Mouse (Mus musculus) brain, embryonic 14.5 days (tissue): ENCODE results near the gene Rps9. TPM values are rescaled to one million over a fixed set of nuclear protein-coding genes. Genes with fewer than 3 reads are reported as not detected.

Source experiments
- DNase-seq: peaks from one replicate; pipeline ENCODE4 v3.0.0-alpha.2; 2011; ENCODE audit warnings: low read depth
- CTCF ChIP-seq: fragments of 200-500 bp; IDR thresholded peaks from 2 replicates; pipeline ENCODE4 v1.5.1; 2012; ENCODE audit warnings: inconsistent platforms, mild to moderate bottlenecking, moderate library complexity, borderline replicate concordance; ENCODE audit not compliant: insufficient read depth, insufficient read length; ENCODE audit errors: extremely low read depth
- POLR2A ChIP-seq: fragments of 200-500 bp; IDR thresholded peaks from 2 replicates; pipeline ENCODE4 v1.6.1; 2012; ENCODE audit warnings: mild to moderate bottlenecking, inconsistent platforms, borderline replicate concordance; ENCODE audit not compliant: poor library complexity, insufficient read depth, insufficient read length, severe bottlenecking; ENCODE audit errors: extremely low read depth
- polyA plus RNA-seq: library from polyadenylated mRNA; depleted of rRNA; stranded (reverse); fragments of >200 nt; gene quantifications from 2 replicates; pipeline ENCODE4 v1.2.3, GENCODE M21; 2012; rRNA removed

Gene Rps9
- 2,419 and 2,655 TPM in 2 replicates for polyA plus RNA-seq

DNA sequence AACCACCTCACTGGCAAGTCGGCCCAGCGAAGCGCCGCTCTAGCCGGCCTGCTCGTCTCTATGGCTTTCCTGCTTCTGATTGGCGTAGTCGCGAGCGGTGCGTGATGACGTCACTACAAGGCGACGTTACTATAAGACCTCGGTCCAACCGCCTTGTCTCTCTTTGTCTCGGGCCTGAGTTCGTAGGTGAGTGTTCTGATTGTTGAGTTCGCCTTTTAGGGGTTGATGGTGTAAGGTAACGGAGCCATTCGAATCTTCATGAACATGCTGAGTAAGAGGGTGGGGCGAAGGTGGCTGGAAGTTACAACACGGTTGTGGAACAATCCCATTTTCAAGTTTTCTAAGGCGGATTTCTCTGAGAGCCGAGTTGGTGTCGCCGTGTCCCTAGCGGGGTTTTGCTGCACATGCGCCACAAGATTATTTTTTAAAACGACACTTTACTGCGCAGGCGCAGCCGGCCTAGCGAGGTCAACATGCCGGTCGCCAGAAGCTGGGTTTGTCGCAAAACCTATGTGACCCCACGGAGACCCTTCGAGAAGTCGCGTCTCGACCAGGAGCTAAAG, at the start of gene Rps9:
TSS of gene Rps9 (plus strand) at position 115 of the 563 bp plus-strand sequence.
- TF ChIP-seq POLR2A (peak; percentile 77; the same call in 1 of the 2 replicates), CTCF (peak; percentile 26; the same call in 1 of the 2 replicates)

DNA sequence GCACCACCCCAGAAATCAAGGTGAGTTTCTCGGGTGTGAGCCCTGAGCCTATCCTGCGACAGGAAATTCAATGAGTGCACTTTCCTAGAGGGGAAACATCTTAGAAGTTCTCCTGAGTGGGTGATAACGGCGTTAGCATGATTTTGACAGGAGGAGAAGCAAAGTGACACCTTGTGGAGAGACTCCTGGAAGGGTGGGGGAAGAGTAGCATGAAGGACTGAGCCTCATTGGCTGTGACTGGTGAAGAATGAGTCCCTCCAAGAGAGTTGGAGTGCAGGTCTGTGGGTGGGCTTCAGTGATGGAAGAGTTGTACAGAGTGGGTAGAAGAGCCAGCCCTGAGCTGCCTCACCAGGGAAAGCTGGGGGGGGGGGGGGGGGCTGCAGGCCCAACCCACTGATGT, 46.8 kb upstream of the Rps9 start:
- TF ChIP-seq CTCF = no peak
- TF ChIP-seq POLR2A = no peak
- no peak for DNase-seq

More for the DNA sequence above, at the start of gene Rps9:
- peak; percentile 99 for DNase-seq

DNA sequence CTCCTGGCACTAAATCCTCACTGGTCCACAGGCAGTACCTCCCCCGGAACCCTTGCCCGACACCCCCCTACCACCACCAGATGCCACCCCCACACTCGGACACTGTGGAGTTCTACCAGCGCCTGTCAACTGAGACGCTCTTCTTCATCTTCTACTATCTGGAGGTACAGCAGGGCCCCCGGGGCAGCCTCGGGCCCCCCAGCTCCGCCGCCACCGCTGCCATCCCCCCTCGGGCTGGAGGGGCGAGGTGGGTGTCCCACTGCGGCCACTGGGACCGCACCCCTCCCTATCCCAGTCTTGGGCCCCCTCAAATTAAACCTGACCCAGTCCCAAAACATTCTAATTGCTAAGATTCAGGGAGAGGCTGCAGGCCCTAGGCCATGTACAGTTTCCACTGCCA, 45.2 kb upstream of the Rps9 start:
- no peak for DNase-seq
- TF ChIP-seq CTCF = no peak
- no peak for TF ChIP-seq POLR2A

DNA sequence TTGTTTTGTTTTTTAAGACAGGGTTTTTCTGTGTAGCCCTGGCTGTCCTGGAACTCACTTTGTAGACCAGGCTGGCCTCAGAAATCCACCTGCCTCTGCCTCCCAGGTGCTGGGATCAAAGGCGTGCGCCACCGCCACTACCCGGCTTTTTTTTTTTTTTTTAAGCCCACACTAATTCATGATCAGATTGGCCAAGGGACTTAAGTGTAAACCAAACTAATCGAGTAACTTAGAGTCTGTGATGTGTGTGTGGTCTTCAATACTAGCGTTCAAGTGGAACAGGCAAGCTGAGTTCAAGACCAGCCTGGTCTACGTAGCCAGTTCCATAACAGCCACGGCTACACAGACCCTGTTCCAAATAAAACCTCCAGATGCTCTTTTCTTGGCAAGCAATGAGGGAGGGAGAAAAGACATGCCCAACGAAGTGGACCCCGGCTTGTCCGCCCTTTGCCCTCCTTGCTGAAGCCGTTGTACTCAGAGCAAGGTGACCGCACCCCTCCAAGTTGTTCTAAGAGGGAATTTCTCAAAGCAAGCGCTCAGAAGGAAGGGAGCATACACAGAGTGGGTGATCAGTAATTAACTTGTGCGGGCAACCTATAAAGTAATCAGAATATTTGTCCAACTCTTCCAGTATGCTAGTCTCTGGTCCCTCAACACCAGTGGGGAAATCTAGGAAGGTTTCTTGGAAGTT, 39.1 kb upstream of the Rps9 start:
- DNase-seq = peak; percentile 44

DNA sequence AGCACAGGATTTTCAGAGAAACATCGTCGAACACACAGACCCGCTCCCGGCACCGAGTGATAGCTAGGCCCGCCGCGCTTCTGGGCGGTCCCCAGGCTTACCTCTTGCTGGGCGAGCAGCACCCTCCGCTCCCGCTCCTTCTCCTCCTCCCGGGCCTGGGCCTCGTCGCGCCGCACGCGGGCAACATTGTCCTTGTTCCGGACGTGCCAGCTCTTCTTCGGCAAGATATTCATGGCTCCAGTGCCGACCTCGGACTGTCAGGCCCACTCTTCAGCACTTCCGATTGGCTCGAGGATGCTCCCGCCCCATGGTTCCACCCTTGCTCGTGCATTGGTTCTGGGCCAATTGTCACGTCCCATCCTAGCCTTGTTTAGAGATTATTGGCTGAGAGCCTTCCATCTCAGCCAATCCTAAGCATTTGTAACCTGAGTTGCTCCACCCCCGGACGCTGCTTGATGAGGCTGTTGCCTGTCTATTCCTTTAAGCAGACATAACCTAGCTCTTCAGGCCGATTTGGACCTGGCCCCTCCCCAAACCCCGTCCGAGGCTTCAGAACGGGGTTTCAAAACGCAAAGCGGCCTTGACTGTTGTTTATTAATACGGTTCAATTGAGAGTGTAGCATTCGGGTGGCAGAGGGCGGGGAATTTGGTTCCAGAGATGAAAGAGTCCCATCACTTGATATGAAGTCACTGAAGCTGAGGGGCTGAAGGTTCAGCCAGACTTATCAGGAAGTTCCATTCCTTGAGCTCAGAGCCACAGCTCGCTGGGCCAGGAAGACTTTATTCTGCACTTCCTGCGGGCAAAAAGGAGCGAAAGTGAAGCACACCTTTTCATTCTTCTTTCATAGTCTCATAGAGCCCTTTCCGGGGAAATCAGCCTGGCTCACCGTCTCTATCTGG, 38.3 kb upstream of the Rps9 start, which contains the start of gene Leng1:
TSS of gene Leng1 (minus strand) at position 626 of the 900 bp plus-strand sequence.
- peak; percentile 48; the same call in 1 of the 2 replicates for TF ChIP-seq POLR2A
- no peak for TF ChIP-seq CTCF
- DNase-seq = peak; percentile 99

More for the DNA sequence above, 39.1 kb upstream of the Rps9 start:
- TF ChIP-seq CTCF (no peak), POLR2A (no peak)

DNA sequence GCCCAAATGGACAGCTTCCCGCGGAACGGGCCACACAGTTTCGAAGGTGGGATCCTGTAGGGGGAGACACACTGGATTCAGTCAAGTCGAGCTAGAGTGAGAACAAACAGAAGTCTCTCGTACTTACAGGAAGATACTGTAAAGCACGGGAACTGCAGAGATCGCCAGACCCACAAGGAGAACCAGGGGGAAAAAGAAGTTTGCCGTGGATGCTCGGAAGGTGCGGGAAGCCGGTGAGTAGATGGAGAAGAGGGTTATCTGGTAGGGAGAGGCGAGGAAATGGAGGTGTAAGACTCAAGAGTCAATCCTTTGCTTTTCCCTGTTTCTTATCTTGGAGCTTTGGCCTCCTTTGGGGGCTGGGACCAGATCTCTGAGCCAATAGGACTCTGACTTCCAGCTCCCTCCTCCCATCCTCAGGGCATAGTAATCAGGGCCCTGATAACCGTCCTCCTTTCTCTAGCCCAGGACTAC, 36.8 kb upstream of the Rps9 start:
- TF ChIP-seq CTCF (peak; percentile 5; the same call in 1 of the 2 replicates), POLR2A (no peak)
- DNase-seq = no peak

DNA sequence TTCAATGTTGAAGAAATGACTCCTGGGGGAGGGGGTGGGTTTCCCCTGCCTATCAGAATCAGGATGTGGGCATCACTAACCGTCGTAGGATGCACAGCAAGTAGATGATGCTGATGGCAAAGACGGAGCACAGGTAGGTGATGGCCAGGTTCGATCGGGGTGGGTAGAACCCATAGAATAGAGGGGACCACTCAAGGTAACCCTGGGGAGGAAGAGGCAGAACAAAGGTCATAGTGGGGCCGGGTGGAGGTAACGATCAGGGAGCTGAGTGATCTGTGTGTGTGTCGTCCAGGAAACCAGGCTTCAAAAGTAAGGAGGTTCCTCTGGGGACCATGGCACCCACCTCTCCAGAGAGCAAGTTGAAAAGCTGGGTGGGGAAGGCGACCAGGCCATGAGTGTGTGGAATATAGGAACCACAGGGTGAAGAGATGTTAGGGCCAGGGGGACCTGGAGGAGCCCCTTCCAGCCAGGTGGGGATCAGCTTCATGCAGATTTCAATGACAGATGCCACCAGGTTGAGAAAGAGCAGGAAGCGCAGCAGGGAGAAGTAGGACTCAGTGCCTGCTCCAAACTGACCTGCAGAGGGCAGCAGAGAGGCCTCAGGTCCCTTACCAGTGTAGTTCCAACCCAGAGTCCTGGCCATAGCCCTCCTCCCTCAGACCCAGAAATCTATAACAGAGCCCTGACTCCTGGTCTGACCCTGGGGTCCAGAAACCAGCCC, 29.1 kb upstream of the Rps9 start:
- peak; percentile 86 for DNase-seq

DNA sequence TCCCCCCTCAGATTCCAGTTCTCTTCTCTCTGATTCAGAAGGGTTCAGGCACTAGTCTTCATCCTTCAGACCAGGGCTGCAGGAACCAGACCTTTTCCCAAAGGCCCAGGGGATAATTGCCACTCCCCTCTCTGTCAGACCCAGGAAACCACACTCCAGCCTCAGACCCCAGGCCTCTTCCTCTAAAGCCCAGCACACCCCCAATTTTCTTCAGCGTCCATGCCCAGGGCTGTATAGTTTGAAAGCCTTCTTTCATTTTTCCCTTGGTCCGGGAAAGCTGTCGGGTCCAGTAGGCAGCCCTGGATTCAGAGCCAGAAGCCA, 28.6 kb upstream of the Rps9 start:
- no peak for TF ChIP-seq POLR2A
- no peak for TF ChIP-seq CTCF
- DNase-seq = no peak

More for the DNA sequence above, 29.1 kb upstream of the Rps9 start:
- TF ChIP-seq CTCF = peak; percentile 99
- TF ChIP-seq POLR2A = no peak

DNA sequence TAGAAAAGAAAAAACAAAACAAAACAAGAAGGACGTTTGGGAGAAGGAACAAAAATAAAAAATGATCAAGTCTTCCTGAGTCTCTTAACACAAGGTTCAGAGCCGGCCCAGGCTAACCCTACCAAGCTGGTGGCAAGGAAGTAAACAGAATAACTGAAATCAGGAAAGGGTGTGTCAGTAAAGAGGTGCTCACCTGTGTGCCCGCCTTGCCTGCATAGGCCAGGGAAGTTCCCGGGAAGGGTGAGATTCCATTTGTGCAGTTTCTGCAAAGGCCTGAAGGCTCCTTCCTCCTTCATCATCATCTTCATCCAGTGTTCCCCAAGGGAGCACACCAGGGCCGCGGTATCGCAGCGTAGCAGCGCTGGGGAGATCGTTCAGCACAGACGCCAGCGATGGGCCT, 27.4 kb upstream of the Rps9 start:
- no peak for DNase-seq
- TF ChIP-seq POLR2A = no peak

DNA sequence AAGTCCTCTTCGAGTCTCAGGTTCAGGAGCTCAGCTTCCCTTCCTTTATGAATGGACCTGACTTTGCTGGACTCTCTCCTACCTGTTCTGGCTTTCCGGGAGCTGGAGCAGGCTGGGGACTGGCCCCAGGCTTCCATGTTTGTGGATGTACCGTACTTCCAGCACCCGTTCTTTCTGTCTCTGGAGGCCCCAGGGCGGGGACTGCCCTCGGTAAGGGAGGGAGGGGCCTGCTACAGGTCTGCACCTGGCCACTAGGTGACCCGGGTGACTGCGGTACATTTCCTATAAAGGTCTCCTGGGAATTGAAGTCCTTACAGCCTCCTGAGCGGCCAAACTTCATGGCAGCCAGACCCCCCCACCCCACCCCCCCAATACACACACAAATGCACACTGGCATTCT, 26.5 kb upstream of the Rps9 start, which contains the start of gene Tmc4:
TSS of gene Tmc4 (minus strand) at position 212 of the 400 bp plus-strand sequence.
- no peak for TF ChIP-seq POLR2A
- TF ChIP-seq CTCF = no peak
- DNase-seq = no peak
